Mouse (Mus musculus) G1E (cell line): ENCODE results near the gene Tor1b. TPM values are rescaled to one million over a fixed set of nuclear protein-coding genes. Genes with fewer than 3 reads are reported as not detected.

Source experiments
- ATAC-seq: 2 replicates; pipeline ENCODE4 v1.8.0; 2016; ENCODE audit warnings: mild to moderate bottlenecking; ENCODE audit not compliant: insufficient number of reproducible peaks, poor library complexity, low FRiP score, severe bottlenecking; ENCODE audit errors: extremely low read depth
- DNase-seq: peaks from one replicate; pipeline ENCODE4 v3.0.0; 2012; ENCODE audit warnings: low spot score
- H3K27me3 ChIP-seq: 2 replicates; pipeline ENCODE4 v1.6.1; 2012; ENCODE audit warnings: mild to moderate bottlenecking, low read length, inconsistent platforms; ENCODE audit not compliant: insufficient read depth
- H3K36me3 ChIP-seq: replicated peaks from 2 replicates; pipeline ENCODE3; 2012; ENCODE audit warnings: mild to moderate bottlenecking, inconsistent platforms
- H3K4me1 ChIP-seq: 2 replicates; pipeline ENCODE4 v1.6.1; 2012; ENCODE audit warnings: low read depth, low read length, inconsistent platforms, mixed read lengths; ENCODE audit not compliant: insufficient read depth
- H3K4me3 ChIP-seq: 2 replicates; pipeline ENCODE4 v1.5.1; 2012; ENCODE audit warnings: low read depth, mild to moderate bottlenecking, inconsistent platforms, low read length, moderate library complexity, mixed read lengths
- H3K9me3 ChIP-seq: replicated peaks from 2 replicates; pipeline ENCODE4 v1.6.1; 2012; ENCODE audit warnings: inconsistent platforms
- CTCF ChIP-seq: IDR thresholded peaks from 2 replicates; pipeline ENCODE4 v1.5.1; 2012; ENCODE audit warnings: low read depth, low read length, inconsistent platforms, mixed read lengths
- GATA1 ChIP-seq: IDR thresholded peaks from 2 replicates; pipeline ENCODE4 v1.6.1; 2012; ENCODE audit warnings: borderline replicate concordance, low read length, inconsistent platforms, mixed read lengths
- GATA2 ChIP-seq: IDR thresholded peaks from 2 replicates; pipeline ENCODE4 v1.6.1; 2012; ENCODE audit warnings: low read depth, low read length, inconsistent platforms, borderline replicate concordance
- POLR2AphosphoS5 ChIP-seq: IDR thresholded peaks from 2 replicates; pipeline ENCODE4 v1.6.1; 2012; ENCODE audit warnings: low read depth, low read length, inconsistent platforms; ENCODE audit not compliant: insufficient replicate concordance
- TAL1 ChIP-seq: conservative IDR thresholded peaks from 2 replicates; pipeline ENCODE4 v1.6.1; 2012; ENCODE audit warnings: low read depth, low read length, inconsistent platforms, mixed read lengths
- polyA plus RNA-seq: library from polyadenylated mRNA; stranded (reverse); fragments of >175 nt; gene quantifications from 2 replicates; pipeline ENCODE4 v1.2.3, GENCODE M21; 2012
- total RNA-seq, 2 experiments: library from RNA; stranded (forward) in 1 of 2; stranded (reverse) in 1 of 2; fragments of 200-1000 nt in 1 of 2; fragments of >200 nt in 1 of 2; fragmentation: Nextera tagmentation in 1 of 2; gene quantifications; 2 replicates each; pipeline ENCODE4 v1.2.3; 2014 to 2017

Gene Tor1b
- total RNA-seq (2014; fragmentation: Nextera tagmentation) (16.5 and 25.6 TPM in 2 replicates), total RNA-seq (2017) (34.0 and 36.9 TPM in 2 replicates), polyA plus RNA-seq (12.4 and 12.5 TPM in 2 replicates)

DNA sequence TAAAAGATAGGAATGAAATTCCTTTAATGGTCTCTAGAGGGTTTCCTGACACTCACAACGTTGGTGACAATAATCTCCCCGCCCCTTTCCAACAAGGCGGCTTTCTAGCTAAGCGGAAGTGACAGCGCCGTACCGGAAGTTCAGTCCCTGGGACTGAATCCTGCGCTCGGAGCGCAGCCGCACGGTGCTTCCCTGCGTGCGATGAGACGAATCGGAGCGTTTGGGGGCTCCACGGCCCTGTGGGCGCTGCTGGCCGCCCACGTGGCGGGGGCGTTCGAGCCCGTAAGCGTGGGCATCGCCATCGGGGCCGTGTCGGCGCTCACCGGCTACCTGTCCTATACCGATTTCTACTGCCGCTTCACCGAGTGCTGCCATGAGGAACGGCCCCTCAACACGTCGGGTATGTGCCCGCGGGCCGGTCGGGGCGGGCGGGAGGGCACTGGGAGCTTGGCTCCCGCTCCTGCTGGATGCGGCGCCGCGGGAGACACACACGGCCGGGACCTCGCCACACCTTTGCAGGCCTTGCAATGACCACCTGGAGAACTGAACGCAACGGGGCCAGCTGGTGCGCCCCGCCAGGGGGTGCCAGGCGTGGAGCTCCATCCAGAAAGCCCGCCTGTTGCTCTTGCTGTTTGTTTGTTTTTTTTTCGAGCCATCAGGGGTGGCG lies at the start of gene Tor1b:
Tor1b (plus strand) TSS at position 136 of the 667 bp plus-strand sequence.
- Histone ChIP-seq H3K27me3 (peaks cover 15% of the 10 kb centered on the region), H3K4me3 (peak within 1 kb of the TSS; percentile 96), H3K36me3 (peaks cover 44% of the 10 kb centered on the region), H3K4me1 (peaks cover 52% of the 10 kb centered on the region), H3K9me3 (no peaks in the 10 kb centered on the region)
- DNase-seq: peak; percentile 82
- peak; percentile 85 for ATAC-seq
- TF ChIP-seq GATA1: no peak
- no peak for TF ChIP-seq CTCF
- no peak for TF ChIP-seq POLR2AphosphoS5
- TF ChIP-seq GATA2: no peak
- TF ChIP-seq TAL1: no peak

DNA sequence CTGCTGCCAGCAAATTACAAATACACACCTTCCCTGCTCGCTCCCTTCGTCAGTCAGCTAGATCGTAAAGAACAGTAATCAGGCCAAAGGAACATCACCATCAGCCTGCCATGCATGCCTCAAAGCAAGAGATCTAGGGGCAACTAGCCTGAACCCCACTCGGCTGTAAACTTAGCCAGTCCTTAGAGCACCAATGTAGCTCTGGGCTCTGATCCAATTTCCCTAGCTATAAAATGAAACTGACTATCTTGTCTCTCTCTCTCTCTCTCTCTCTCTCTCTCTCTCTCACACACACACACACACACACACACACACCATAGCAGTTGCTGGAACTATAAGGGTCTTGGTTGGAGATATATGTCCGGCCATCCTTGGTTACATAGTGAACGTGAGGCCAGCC lies 48.5 kb upstream of the Tor1b start:
- Histone ChIP-seq H3K4me1 (no peaks in the 10 kb centered on the region), H3K4me3 (no peak overlapping the region), H3K9me3 (no peaks in the 10 kb centered on the region), H3K36me3 (no peaks in the 10 kb centered on the region), H3K27me3 (peaks cover 22% of the 10 kb centered on the region)
- DNase-seq (no peak), ATAC-seq (no peak)
- TF ChIP-seq GATA1: no peak
- no peak for TF ChIP-seq CTCF
- TF ChIP-seq TAL1: no peak
- no peak for TF ChIP-seq GATA2
- no peak for TF ChIP-seq POLR2AphosphoS5

- ATAC-seq (no peak), DNase-seq (no peak)
- H3K9me3 ChIP-seq: no peaks in the 10 kb centered on the region
- peaks cover 22% of the 10 kb centered on the region for H3K27me3 ChIP-seq
- H3K4me3 ChIP-seq: no peak overlapping the region
- H3K36me3 ChIP-seq: no peaks in the 10 kb centered on the region
- TF ChIP-seq TAL1 (no peak), POLR2AphosphoS5 (no peak), GATA1 (no peak), CTCF (no peak), GATA2 (no peak)
- no peaks in the 10 kb centered on the region for H3K4me1 ChIP-seq
Measured at GRCm38 (mm10) chr2:30904991-30905390, 47.8 kb upstream of the Tor1b start.

DNA sequence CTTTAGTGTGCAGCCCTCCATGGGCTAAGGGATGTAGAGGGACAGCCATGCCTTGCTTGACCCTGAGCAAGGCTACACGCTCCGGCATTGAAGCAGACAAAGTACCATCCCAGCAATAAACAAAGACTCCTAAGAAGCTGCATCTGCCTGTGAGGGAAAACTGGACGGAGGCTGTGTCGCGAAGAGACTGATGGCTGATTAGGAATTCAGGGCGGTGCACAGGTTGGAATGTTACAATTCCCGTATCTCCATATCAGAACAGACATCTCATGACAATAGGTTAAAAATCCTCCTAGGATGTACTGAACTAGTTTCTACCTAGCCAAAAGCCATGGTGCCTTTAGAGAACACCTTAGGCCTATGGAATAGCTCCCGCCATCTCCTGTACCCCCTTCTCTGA lies 46.9 kb upstream of the Tor1b start:
- H3K4me3 ChIP-seq: no peak overlapping the region
- no peaks in the 10 kb centered on the region for H3K9me3 ChIP-seq
- no peaks in the 10 kb centered on the region for H3K4me1 ChIP-seq
- DNase-seq (no peak), ATAC-seq (no peak)
- H3K27me3 ChIP-seq: peaks cover 19% of the 10 kb centered on the region; the same call in 1 of the 2 replicates
- no peaks in the 10 kb centered on the region for H3K36me3 ChIP-seq
- TF ChIP-seq GATA1 (no peak), CTCF (no peak), GATA2 (no peak), POLR2AphosphoS5 (no peak), TAL1 (no peak)

GRCm38 (mm10) chr2:30906641-30907040 lies 46.1 kb upstream of the Tor1b start:
- DNase-seq (no peak), ATAC-seq (no peak)
- TF ChIP-seq GATA2 (no peak), GATA1 (no peak), CTCF (no peak), TAL1 (no peak), POLR2AphosphoS5 (no peak)

GRCm38 (mm10) chr2:30912291-30912773 lies 40.4 kb upstream of the Tor1b start:
- DNase-seq (no peak), ATAC-seq (no peak)
- Histone ChIP-seq H3K36me3 (no peaks in the 10 kb centered on the region), H3K4me3 (no peak overlapping the region), H3K9me3 (no peaks in the 10 kb centered on the region), H3K4me1 (no peaks in the 10 kb centered on the region), H3K27me3 (peaks cover 24% of the 10 kb centered on the region)
- TF ChIP-seq GATA2 (no peak), CTCF (no peak), POLR2AphosphoS5 (no peak), GATA1 (no peak), TAL1 (no peak)

More at GRCm38 (mm10) chr2:30906641-30907040, 46.1 kb upstream of the Tor1b start:
- Histone ChIP-seq H3K4me1 (no peaks in the 10 kb centered on the region), H3K9me3 (no peaks in the 10 kb centered on the region), H3K4me3 (no peak overlapping the region), H3K36me3 (no peaks in the 10 kb centered on the region), H3K27me3 (peaks cover 17% of the 10 kb centered on the region; the same call in 1 of the 2 replicates)
